Mouse (Mus musculus) limb, embryonic 12.5 days (tissue): ENCODE measurements around the gene Tpbg. TPM values are rescaled to one million over a fixed set of nuclear protein-coding genes. Genes with fewer than 3 reads are reported as not detected.
"Not testable (repeated sequence)": the region's sequence is repeated elsewhere in the genome, so short reads cannot be mapped to it uniquely, and the experiment has no call there.

Source experiments
- ATAC-seq: fragments of 200-750 bp; cut with Nextera tagmentation; 2 replicates; pipeline ENCODE4 v1.8.0; 2017; ENCODE audit warnings: low read depth, moderate TSS enrichment; ENCODE audit not compliant: insufficient number of reproducible peaks, insufficient read depth, low FRiP score, low TSS enrichment
- H3K27ac ChIP-seq: fragments of 300-500 bp; sonication (generic); 2 replicates; pipeline ENCODE4 v1.5.1; 2016; ENCODE audit warnings: mild to moderate bottlenecking, moderate library complexity
- H3K27me3 ChIP-seq: fragments of 300-500 bp; sonication (generic); 2 replicates; pipeline ENCODE4 v1.6.1; 2016; ENCODE audit warnings: mild to moderate bottlenecking, moderate library complexity
- H3K36me3 ChIP-seq: fragments of 300-500 bp; sonication (generic); 2 replicates; pipeline ENCODE4 v1.6.1; 2016; ENCODE audit warnings: mild to moderate bottlenecking, moderate library complexity
- H3K4me1 ChIP-seq: fragments of 300-500 bp; sonication (generic); replicated peaks from 2 replicates; pipeline ENCODE4 v1.6.1; 2016
- H3K4me2 ChIP-seq: fragments of 300-500 bp; sonication (generic); 2 replicates; pipeline ENCODE4 v1.6.1; 2016; ENCODE audit warnings: mild to moderate bottlenecking, moderate library complexity
- H3K4me3 ChIP-seq: fragments of 300-500 bp; sonication (generic); replicated peaks from 2 replicates; pipeline ENCODE4 v1.5.1; 2016; ENCODE audit warnings: mild to moderate bottlenecking
- H3K9ac ChIP-seq: fragments of 300-500 bp; sonication (generic); replicated peaks from 2 replicates; pipeline ENCODE4 v1.6.1; 2016; ENCODE audit warnings: mild to moderate bottlenecking, moderate library complexity
- H3K9me3 ChIP-seq: fragments of 300-500 bp; sonication (generic); 2 replicates; pipeline ENCODE4 v1.6.1; 2016; ENCODE audit warnings: mild to moderate bottlenecking, moderate library complexity
- WGBS: fragments of 180-500 bp; shearing (Covaris S2); methylation state at CpG from one replicate; pipeline ENCODE4 v1.1.7; 2016; 5-methylcytosine and 5-hydroxymethylcytosine counted together
- polyA plus RNA-seq: library from polyadenylated mRNA; unstranded; fragments of >200 nt; fragmentation: Nextera tagmentation; extraction: Ambion mirVana; gene quantifications from 2 replicates; pipeline ENCODE4 v1.2.1, GENCODE M21; 2016

Gene Tpbg
- polyA plus RNA-seq = 28.0 and 36.3 TPM in 2 replicates

GRCm38 (mm10) chr9:85842351-85843011 lies at the start of gene Tpbg:
Gene Tpbg (plus strand): TSS chr9:85842380.
- Histone ChIP-seq H3K4me3 (peak within 1 kb of the TSS; percentile 76), H3K9ac (peak within 1 kb of the TSS; percentile 81), H3K4me2 (peak within 1 kb of the TSS; percentile 93), H3K27me3 (peaks cover 9% of the 10 kb centered on the region), H3K9me3 (no peaks in the 10 kb centered on the region), H3K36me3 (peaks cover 10% of the 10 kb centered on the region), H3K27ac (peak within 1 kb of the TSS; percentile 92), H3K4me1 (peaks cover 21% of the 10 kb centered on the region)
- ATAC-seq = peak; percentile 92
- under 1% methylated on average over 38 of the region's 39 CpGs for WGBS

GRCm38 (mm10) chr9:85801986-85802385 lies 40.2 kb upstream of the Tpbg start:
- not testable (repeated sequence) for H3K4me2 ChIP-seq, H3K4me1 ChIP-seq, H3K27ac ChIP-seq, H3K9ac ChIP-seq, ATAC-seq, H3K27me3 ChIP-seq, H3K4me3 ChIP-seq, H3K9me3 ChIP-seq, H3K36me3 ChIP-seq
- WGBS = 84% methylated on average over 2 of the region's 2 CpGs

- Histone ChIP-seq H3K9ac (no peak overlapping the region), H3K36me3 (no peaks in the 10 kb centered on the region), H3K4me2 (no peak overlapping the region), H3K27ac (no peak overlapping the region), H3K4me1 (no peaks in the 10 kb centered on the region), H3K9me3 (no peaks in the 10 kb centered on the region), H3K4me3 (no peak overlapping the region), H3K27me3 (no peaks in the 10 kb centered on the region)
- no peak for ATAC-seq
- WGBS = 84% methylated on average over 4 of the region's 4 CpGs
These were observed 39.6 kb upstream of the Tpbg start for GRCm38 (mm10) chr9:85802563-85802962.

GRCm38 (mm10) chr9:85806411-85806810 lies 35.8 kb upstream of the Tpbg start:
- Histone ChIP-seq H3K9me3 (no peaks in the 10 kb centered on the region), H3K36me3 (no peaks in the 10 kb centered on the region), H3K27me3 (no peaks in the 10 kb centered on the region), H3K4me2 (no peak overlapping the region), H3K4me3 (no peak overlapping the region), H3K9ac (no peak overlapping the region), H3K4me1 (no peaks in the 10 kb centered on the region), H3K27ac (no peak overlapping the region)
- 87% methylated on average over 6 of the region's 6 CpGs for WGBS
- no peak for ATAC-seq

GRCm38 (mm10) chr9:85809246-85809645 lies 32.9 kb upstream of the Tpbg start:
- no peak for ATAC-seq
- H3K27me3 ChIP-seq = no peaks in the 10 kb centered on the region
- no peaks in the 10 kb centered on the region for H3K4me1 ChIP-seq
- 89% methylated on average over 3 of the region's 3 CpGs for WGBS
- H3K9ac ChIP-seq = no peak overlapping the region
- no peak overlapping the region for H3K4me3 ChIP-seq
- H3K36me3 ChIP-seq = no peaks in the 10 kb centered on the region
- no peak overlapping the region for H3K27ac ChIP-seq
- no peaks in the 10 kb centered on the region for H3K9me3 ChIP-seq
- H3K4me2 ChIP-seq = no peak overlapping the region

GRCm38 (mm10) chr9:85820829-85821228 lies 21.4 kb upstream of the Tpbg start:
- no peak overlapping the region for H3K9ac ChIP-seq
- no peak overlapping the region for H3K27ac ChIP-seq
- no peaks in the 10 kb centered on the region for H3K4me1 ChIP-seq
- no peak for ATAC-seq
- WGBS = 87% methylated on average over 11 of the region's 11 CpGs
- no peaks in the 10 kb centered on the region for H3K9me3 ChIP-seq
- H3K4me2 ChIP-seq = no peak overlapping the region
- H3K36me3 ChIP-seq = no peaks in the 10 kb centered on the region
- H3K4me3 ChIP-seq = no peak overlapping the region
- H3K27me3 ChIP-seq = no peaks in the 10 kb centered on the region

- H3K27me3 ChIP-seq = no peaks in the 10 kb centered on the region
- no peaks in the 10 kb centered on the region for H3K36me3 ChIP-seq
- ATAC-seq = no peak
- no peak overlapping the region for H3K27ac ChIP-seq
- H3K9me3 ChIP-seq = no peaks in the 10 kb centered on the region
- H3K4me2 ChIP-seq = no peak overlapping the region
- no peak overlapping the region for H3K9ac ChIP-seq
- H3K4me3 ChIP-seq = no peak overlapping the region
- WGBS = 89% methylated on average over 17 of the region's 17 CpGs
- H3K4me1 ChIP-seq = no peaks in the 10 kb centered on the region
These were observed 6.4 kb upstream of the Tpbg start for GRCm38 (mm10) chr9:85835521-85836425.

GRCm38 (mm10) chr9:85839626-85840025 lies 2.6 kb upstream of the Tpbg start:
- Histone ChIP-seq H3K36me3 (peaks cover 1% of the 10 kb centered on the region; the same call in 1 of the 2 replicates), H3K4me1 (peaks cover 16% of the 10 kb centered on the region), H3K27ac (no peak overlapping the region), H3K9ac (no peak overlapping the region), H3K27me3 (peaks cover 5% of the 10 kb centered on the region), H3K9me3 (no peaks in the 10 kb centered on the region), H3K4me2 (no peak overlapping the region), H3K4me3 (no peak overlapping the region)
- WGBS = 63% methylated on average over 3 of the region's 3 CpGs
- ATAC-seq = no peak

- Histone ChIP-seq H3K9me3 (no peaks in the 10 kb centered on the region), H3K36me3 (peaks cover 8% of the 10 kb centered on the region), H3K4me2 (peak overlapping the region; percentile 93), H3K9ac (peak overlapping the region; percentile 81; the same call in 1 of the 2 replicates), H3K27me3 (peaks cover 9% of the 10 kb centered on the region), H3K4me3 (peak overlapping the region; percentile 76), H3K27ac (peak overlapping the region; percentile 92), H3K4me1 (peaks cover 21% of the 10 kb centered on the region)
- under 1% methylated on average over 16 of the region's 16 CpGs for WGBS
- no peak for ATAC-seq
These were observed 289 bp upstream of the Tpbg start for GRCm38 (mm10) chr9:85841891-85842290.

GRCm38 (mm10) chr9:85843031-85843890 lies 1.1 kb downstream of the Tpbg start:
- Histone ChIP-seq H3K9me3 (no peaks in the 10 kb centered on the region), H3K4me3 (peak overlapping the region; percentile 76), H3K36me3 (peaks cover 16% of the 10 kb centered on the region), H3K27me3 (peaks cover 9% of the 10 kb centered on the region), H3K9ac (peak overlapping the region; percentile 81), H3K27ac (peak overlapping the region; percentile 92), H3K4me1 (peaks cover 21% of the 10 kb centered on the region), H3K4me2 (peak overlapping the region; percentile 93)
- WGBS = under 1% methylated on average over 61 of the region's 65 CpGs
- ATAC-seq = peak; percentile 72
